Mouse (Mus musculus) retina, postnatal 7 days (tissue): ENCODE measurements around the gene Dusp10.

Experiments
- DNase-seq: peaks from one replicate; pipeline ENCODE4 v3.0.0-alpha.2; 2012; ENCODE audit warnings: low read depth, low spot score

Gene Dusp10

GRCm38 (mm10) chr1:184100927-184101749 is 88.0 kb downstream of the Dusp10 start:
- DNase-seq, result no peak

- no peak for DNase-seq
These were observed 88.6 kb downstream of the Dusp10 start for GRCm38 (mm10) chr1:184101750-184102046.

- DNase-seq, result no peak
These were observed 93.7 kb downstream of the Dusp10 start for GRCm38 (mm10) chr1:184106832-184107231.

GRCm38 (mm10) chr1:184107448-184107847 is 94.3 kb downstream of the Dusp10 start:
- DNase-seq, result no peak

- DNase-seq, result no peak
These were observed 95.2 kb downstream of the Dusp10 start for GRCm38 (mm10) chr1:184108254-184108653.

- no peak for DNase-seq
These were observed 104.5 kb downstream of the Dusp10 start for GRCm38 (mm10) chr1:184117586-184117985.

- DNase-seq, result no peak
These were observed 104.9 kb downstream of the Dusp10 start for GRCm38 (mm10) chr1:184117991-184118390.

GRCm38 (mm10) chr1:184118586-184118985 is 105.5 kb downstream of the Dusp10 start:
- DNase-seq, result no peak
